Mouse (Mus musculus) intestine, postnatal 0 days (tissue): ENCODE results near the gene Cfap46. TPM values are rescaled to one million over a fixed set of nuclear protein-coding genes. Genes with fewer than 3 reads are reported as not detected.
"Not testable (repeated sequence)": the region's sequence is repeated elsewhere in the genome, so short reads cannot be mapped to it uniquely, and the experiment has no call there.

Experiments used
- ATAC-seq: fragments of 200-750 bp; cut with Nextera tagmentation; 2 replicates; pipeline ENCODE4 v1.8.0; 2017; ENCODE audit warnings: mild to moderate bottlenecking, moderate TSS enrichment, moderate library complexity
- H3K27ac ChIP-seq: fragments of 300-500 bp; sonication (generic); 2 replicates; pipeline ENCODE4 v1.5.1; 2014; ENCODE audit warnings: mild to moderate bottlenecking, low read depth, low read length, moderate library complexity
- H3K27me3 ChIP-seq: fragments of 300-500 bp; sonication (generic); replicated peaks from 2 replicates; pipeline ENCODE4 v1.6.1; 2014; ENCODE audit warnings: low read length, mixed read lengths; ENCODE audit not compliant: control insufficient read depth, insufficient read depth
- H3K36me3 ChIP-seq: fragments of 300-500 bp; sonication (generic); 2 replicates; pipeline ENCODE4 v1.6.1; 2014; ENCODE audit warnings: mild to moderate bottlenecking, moderate library complexity; ENCODE audit not compliant: control insufficient read depth, insufficient read depth
- H3K4me1 ChIP-seq: fragments of 300-500 bp; sonication (generic); replicated peaks from 2 replicates; pipeline ENCODE4 v1.6.1; 2014; ENCODE audit warnings: antibody characterized with exemption, low read length, mixed read lengths; ENCODE audit not compliant: control insufficient read depth, insufficient read depth
- H3K4me2 ChIP-seq: fragments of 300-500 bp; sonication (generic); replicated peaks from 2 replicates; pipeline ENCODE4 v1.6.1; 2014; ENCODE audit warnings: low read depth, mild to moderate bottlenecking, moderate library complexity
- H3K4me3 ChIP-seq: fragments of 300-500 bp; sonication (generic); 2 replicates; pipeline ENCODE4 v1.5.1; 2014; ENCODE audit warnings: low read depth, low read length
- H3K9ac ChIP-seq: fragments of 300-500 bp; sonication (generic); 2 replicates; pipeline ENCODE4 v1.6.1; 2014; ENCODE audit warnings: mild to moderate bottlenecking, low read depth, low read length
- H3K9me3 ChIP-seq: fragments of 300-500 bp; sonication (generic); 2 replicates; pipeline ENCODE4 v1.6.1; 2016; ENCODE audit warnings: mixed run types; ENCODE audit not compliant: control insufficient read depth
- CTCF ChIP-seq: sonication (generic); IDR thresholded peaks from 2 replicates; pipeline ENCODE4 v1.5.1; 2016; ENCODE audit warnings: low read depth, mild to moderate bottlenecking, control low read depth, antibody characterized with exemption, moderate library complexity
- WGBS: fragments of 180-500 bp; shearing (Covaris S2); extraction: QIAGEN DNeasy Blood & Tissue Kit; methylation state at CpG from one replicate; pipeline ENCODE4 v1.1.7; 2014; 5-methylcytosine and 5-hydroxymethylcytosine counted together
- polyA plus RNA-seq: library from polyadenylated mRNA; unstranded; fragments of >200 nt; fragmentation: Nextera tagmentation; extraction: Ambion mirVana; gene quantifications from 2 replicates; pipeline ENCODE4 v1.2.1, GENCODE M21; 2015

The Cfap46 gene
- polyA plus RNA-seq, 1 experiment from 2014 or later = not detected

- no peak for ATAC-seq
- 65% methylated on average over 11 of the region's 11 CpGs for WGBS
- Histone ChIP-seq H3K27ac (no peak overlapping the region), H3K4me3 (no peak overlapping the region), H3K9me3 (no peaks in the 10 kb centered on the region), H3K9ac (no peak overlapping the region), H3K4me1 (peaks cover 4% of the 10 kb centered on the region; the same call in 1 of the 2 replicates), H3K27me3 (0 out of 2 replicates have a peak, but pooled peaks cover 3% of the 10 kb centered on the region), H3K36me3 (no peaks in the 10 kb centered on the region), H3K4me2 (no peak overlapping the region)
- no peak for TF ChIP-seq CTCF
These were observed 1.6 kb downstream of the Cfap46 start for GRCm38 (mm10) chr7:139681921-139682598.

- Histone ChIP-seq H3K36me3 (no peaks in the 10 kb centered on the region), H3K4me1 (no peaks in the 10 kb centered on the region), H3K27ac (no peak overlapping the region), H3K4me2 (no peak overlapping the region), H3K4me3 (no peak overlapping the region), H3K9ac (no peak overlapping the region), H3K27me3 (0 out of 2 replicates have a peak, but pooled peaks cover 3% of the 10 kb centered on the region), H3K9me3 (no peaks in the 10 kb centered on the region)
- no peak for ATAC-seq
- TF ChIP-seq CTCF = no peak
- 70% methylated on average over 3 of the region's 3 CpGs for WGBS
These were observed 7.2 kb downstream of the Cfap46 start for GRCm38 (mm10) chr7:139676433-139676832.

GRCm38 (mm10) chr7:139666871-139667270 lies 16.7 kb downstream of the Cfap46 start:
- no peak for TF ChIP-seq CTCF
- Histone ChIP-seq H3K4me3 (no peak overlapping the region), H3K36me3 (no peaks in the 10 kb centered on the region), H3K4me1 (no peaks in the 10 kb centered on the region), H3K27me3 (no peaks in the 10 kb centered on the region), H3K27ac (no peak overlapping the region), H3K9ac (no peak overlapping the region), H3K4me2 (no peak overlapping the region), H3K9me3 (no peaks in the 10 kb centered on the region)
- WGBS = 81% methylated on average over 8 of the region's 8 CpGs
- no peak for ATAC-seq

- H3K27ac ChIP-seq = no peak overlapping the region
- no peaks in the 10 kb centered on the region for H3K36me3 ChIP-seq
- 37% methylated on average over 3 of the region's 3 CpGs for WGBS
- no peaks in the 10 kb centered on the region for H3K4me1 ChIP-seq
- no peak overlapping the region for H3K9ac ChIP-seq
- no peak overlapping the region for H3K4me3 ChIP-seq
- no peaks in the 10 kb centered on the region for H3K27me3 ChIP-seq
- no peak overlapping the region for H3K4me2 ChIP-seq
- no peak for ATAC-seq
- TF ChIP-seq CTCF = no peak
- H3K9me3 ChIP-seq = no peaks in the 10 kb centered on the region
These were observed 20.3 kb downstream of the Cfap46 start for GRCm38 (mm10) chr7:139663318-139663717.

GRCm38 (mm10) chr7:139659901-139660300 lies 23.7 kb downstream of the Cfap46 start:
- WGBS = 86% methylated on average over 23 of the region's 28 CpGs
- H3K4me2 ChIP-seq, H3K4me1 ChIP-seq, H3K9me3 ChIP-seq, H3K27me3 ChIP-seq, H3K9ac ChIP-seq, H3K27ac ChIP-seq, H3K4me3 ChIP-seq, H3K36me3 ChIP-seq, ATAC-seq: not testable (repeated sequence)

GRCm38 (mm10) chr7:139649698-139650097 lies 33.9 kb downstream of the Cfap46 start:
- Histone ChIP-seq H3K4me2 (no peak overlapping the region), H3K4me1 (no peaks in the 10 kb centered on the region), H3K9ac (no peak overlapping the region), H3K27ac (no peak overlapping the region), H3K9me3 (no peaks in the 10 kb centered on the region), H3K36me3 (no peaks in the 10 kb centered on the region), H3K4me3 (no peak overlapping the region), H3K27me3 (no peaks in the 10 kb centered on the region)
- WGBS = 75% methylated on average over 7 of the region's 7 CpGs
- TF ChIP-seq CTCF = no peak
- ATAC-seq = no peak
